Mouse (Mus musculus) MEL (cell line): ENCODE measurements around the gene Heatr5a. TPM values are rescaled to one million over a fixed set of nuclear protein-coding genes. Genes with fewer than 3 reads are reported as not detected.

Source experiments
- DNase-seq: peaks from one replicate; pipeline ENCODE4 v3.0.0; 2011; ENCODE audit warnings: low read depth, low spot score
- H3K27ac ChIP-seq: 2 replicates; pipeline ENCODE4 v1.5.1; 2012; ENCODE audit warnings: low read depth, mild to moderate bottlenecking, control low read depth, low read length, moderate library complexity; ENCODE audit not compliant: control insufficient read depth
- H3K27me3 ChIP-seq, 2 experiments: fragments of 150-350 bp in 1 of 2; sonication (generic) in 1 of 2; 2 replicates each; pipeline ENCODE4 v1.6.1; 2012; ENCODE audit warnings: low read length in 2 of 2, mild to moderate bottlenecking in 2 of 2, improper control_type of control experiment in 1 of 2, moderate library complexity in 1 of 2; ENCODE audit not compliant: insufficient read depth in 2 of 2, control insufficient read depth in 1 of 2
- H3K36me3 ChIP-seq, 2 experiments: 2 replicates each; pipeline ENCODE4 v1.6.1; 2012 to 2014; ENCODE audit warnings: low read length in 2 of 2, improper control_type of control experiment in 1 of 2, inconsistent platforms in 1 of 2, mild to moderate bottlenecking in 1 of 2; ENCODE audit not compliant: insufficient read depth in 2 of 2, control insufficient read depth in 1 of 2
- H3K4me1 ChIP-seq, 2 experiments: fragments of 150-350 bp in 1 of 2; sonication (generic) in 1 of 2; 2 replicates each; pipeline ENCODE4 v1.6.1; 2012; ENCODE audit warnings: low read length in 2 of 2, improper control_type of control experiment in 1 of 2, mild to moderate bottlenecking in 1 of 2; ENCODE audit not compliant: insufficient read depth in 2 of 2, control insufficient read depth in 1 of 2
- H3K4me3 ChIP-seq, 2 experiments: fragments of 150-350 bp in 1 of 2; sonication (generic) in 1 of 2; 2 replicates each; pipeline ENCODE4 v1.5.1; 2012; ENCODE audit warnings: low read depth in 2 of 2, low read length in 2 of 2, mild to moderate bottlenecking in 2 of 2, moderate library complexity in 2 of 2, control low read depth in 1 of 2, improper control_type of control experiment in 1 of 2; ENCODE audit not compliant: control insufficient read depth in 1 of 2, insufficient read depth in 1 of 2
- H3K79me2 ChIP-seq: 2 replicates; pipeline ENCODE4 v1.6.1; 2012; ENCODE audit warnings: mild to moderate bottlenecking, low read length, moderate library complexity; ENCODE audit not compliant: control insufficient read depth, poor library complexity, insufficient read depth
- H3K9ac ChIP-seq: 2 replicates; pipeline ENCODE4 v1.6.1; 2012; ENCODE audit warnings: low read depth, mild to moderate bottlenecking, control low read depth, low read length, moderate library complexity; ENCODE audit not compliant: control insufficient read depth, poor library complexity, severe bottlenecking
- H3K9me3 ChIP-seq: fragments of 150-350 bp; sonication (generic); replicated peaks from 2 replicates; pipeline ENCODE4 v1.6.1; 2012; ENCODE audit warnings: mild to moderate bottlenecking, low read length, improper control_type of control experiment, moderate library complexity; ENCODE audit not compliant: insufficient read depth
- BHLHE40 ChIP-seq: IDR thresholded peaks from 2 replicates; pipeline ENCODE4 v1.6.1; 2012; ENCODE audit warnings: low read depth, mild to moderate bottlenecking, inconsistent platforms, low read length, improper control_type of control experiment, borderline replicate concordance
- CHD1 ChIP-seq: IDR thresholded peaks from 2 replicates; pipeline ENCODE4 v1.6.1; 2012; ENCODE audit warnings: low read depth, mild to moderate bottlenecking, inconsistent platforms, low read length, improper control_type of control experiment
- CTCF ChIP-seq, 3 experiments: IDR thresholded peaks in 2 of 3; conservative IDR thresholded peaks in 1 of 3; 2 replicates each; pipeline ENCODE4 v1.5.1; 2011 to 2012; ENCODE audit warnings: low read length in 3 of 3, low read depth in 2 of 3, mild to moderate bottlenecking in 2 of 3, improper control_type of control experiment in 1 of 3, inconsistent platforms in 1 of 3, mixed read lengths in 1 of 3, moderate library complexity in 1 of 3; ENCODE audit not compliant: control insufficient read depth in 1 of 3, insufficient read depth in 1 of 3, poor library complexity in 1 of 3, severe bottlenecking in 1 of 3
- E2F4 ChIP-seq: IDR thresholded peaks from 2 replicates; pipeline ENCODE4 v1.6.1; 2011; ENCODE audit warnings: low read depth, low read length, improper control_type of control experiment, borderline replicate concordance
- EP300 ChIP-seq, 2 experiments: IDR thresholded peaks; 2 replicates each; pipeline ENCODE4 v1.6.1; 2011; ENCODE audit warnings: improper control_type of control experiment in 2 of 2, low read length in 2 of 2, low read depth in 1 of 2, mild to moderate bottlenecking in 1 of 2
- MAX ChIP-seq: IDR thresholded peaks from 2 replicates; pipeline ENCODE4 v1.6.1; 2011; ENCODE audit warnings: low read length, improper control_type of control experiment
- MAZ ChIP-seq: IDR thresholded peaks from 2 replicates; pipeline ENCODE4 v1.6.1; 2012; ENCODE audit warnings: low read depth, mild to moderate bottlenecking, inconsistent platforms, low read length, improper control_type of control experiment
- MXI1 ChIP-seq: IDR thresholded peaks from 2 replicates; pipeline ENCODE4 v1.6.1; 2011; ENCODE audit warnings: mild to moderate bottlenecking, low read depth, low read length, improper control_type of control experiment
- MYB ChIP-seq: IDR thresholded peaks from 2 replicates; pipeline ENCODE4 v1.6.1; 2011; ENCODE audit warnings: mild to moderate bottlenecking, low read depth, low read length, improper control_type of control experiment
- MYC ChIP-seq: IDR thresholded peaks from 2 replicates; pipeline ENCODE4 v1.6.1; 2011; ENCODE audit warnings: low read depth, mild to moderate bottlenecking, low read length, improper control_type of control experiment, moderate library complexity
- NRF1 ChIP-seq: IDR thresholded peaks from 2 replicates; pipeline ENCODE4 v1.6.1; 2014; ENCODE audit warnings: low read depth, mild to moderate bottlenecking, inconsistent platforms, low read length, improper control_type of control experiment, moderate library complexity; ENCODE audit not compliant: poor library complexity, insufficient read depth, severe bottlenecking
- POLR2AphosphoS2 ChIP-seq: IDR thresholded peaks from 2 replicates; pipeline ENCODE4 v1.6.1; 2011; ENCODE audit warnings: low read length, improper control_type of control experiment
- POLR2AphosphoS5 ChIP-seq: IDR thresholded peaks from 2 replicates; pipeline ENCODE4 v1.6.1; 2012; ENCODE audit warnings: low read depth, borderline replicate concordance, mild to moderate bottlenecking, inconsistent platforms, low read length, moderate library complexity, mixed read lengths
- RAD21 ChIP-seq: IDR thresholded peaks from 2 replicates; pipeline ENCODE4 v1.6.1; 2011; ENCODE audit warnings: mild to moderate bottlenecking, low read depth, low read length, improper control_type of control experiment
- RCOR1 ChIP-seq: IDR thresholded peaks from 2 replicates; pipeline ENCODE4 v1.6.1; 2012; ENCODE audit warnings: low read depth, mild to moderate bottlenecking, inconsistent platforms, low read length, improper control_type of control experiment
- SIN3A ChIP-seq: IDR thresholded peaks from 2 replicates; pipeline ENCODE4 v1.6.1; 2012; ENCODE audit warnings: low read length, improper control_type of control experiment, inconsistent platforms
- SMC3 ChIP-seq: IDR thresholded peaks from 2 replicates; pipeline ENCODE4 v1.6.1; 2011; ENCODE audit warnings: low read depth, low read length, improper control_type of control experiment
- TBP ChIP-seq: IDR thresholded peaks from 2 replicates; pipeline ENCODE4 v1.8.0; 2011; ENCODE audit warnings: low read depth, low read length, improper control_type of control experiment
- UBTF ChIP-seq: IDR thresholded peaks from 2 replicates; pipeline ENCODE4 v1.6.1; 2012; ENCODE audit warnings: low read depth, mild to moderate bottlenecking, inconsistent platforms, low read length, improper control_type of control experiment, moderate library complexity, borderline replicate concordance; ENCODE audit not compliant: insufficient read depth
- ZC3H11A ChIP-seq: IDR thresholded peaks from 2 replicates; pipeline ENCODE4 v1.6.1; 2012; ENCODE audit warnings: low read depth, mild to moderate bottlenecking, inconsistent platforms, low read length, improper control_type of control experiment
- ZNF384 ChIP-seq: IDR thresholded peaks from 2 replicates; pipeline ENCODE4 v1.6.1; 2012; ENCODE audit warnings: low read depth, mild to moderate bottlenecking, inconsistent platforms, low read length, improper control_type of control experiment
- polyA plus RNA-seq, 2 experiments: library from polyadenylated mRNA; stranded (reverse) in 1 of 2; unstranded in 1 of 2; fragments of >175 nt in 1 of 2; fragments of >200 nt in 1 of 2; gene quantifications; 2 replicates each; pipeline versions ENCODE4 v1.2.1 to v1.2.4; 2012; ENCODE audit warnings: low replicate concordance in 2 of 2, low read depth in 1 of 2; ENCODE audit not compliant: insufficient read length in 2 of 2, insufficient read depth in 1 of 2, missing spikeins in 1 of 2
- total RNA-seq: library from RNA; depleted of rRNA; stranded (reverse); fragments of 300-350 nt; gene quantifications from 2 replicates; pipeline ENCODE4 v1.2.3, GENCODE M21; 2012

The Heatr5a gene
- total and polyA plus RNA-seq, 3 experiments: 41.2 to 70.5 (median 70.4) TPM

GRCm38 (mm10) chr12:51970352-51971069 is 610 bp downstream of the Heatr5a start (continued):
- no peak for TF ChIP-seq NRF1
- TF ChIP-seq RAD21: no peak
- peak; percentile 45; the same call in 1 of the 2 replicates for TF ChIP-seq POLR2AphosphoS5
- no peak for TF ChIP-seq CTCF (IDR thresholded peaks at IDR 0.05 in 2 of 3, conservative IDR thresholded peaks at IDR 0.05 in 1 of 3; ENCODE audit: control insufficient read depth in 1 of 3, insufficient read depth in 1 of 3, low read depth in 2 of 3, low read length in 3 of 3, poor library complexity in 1 of 3, severe bottlenecking in 1 of 3)
- no peak for TF ChIP-seq ZC3H11A
- peak; percentile 89 for TF ChIP-seq SIN3A
- TF ChIP-seq UBTF: peak; percentile 18; the same call in 1 of the 2 replicates
- peak; percentile 74 for TF ChIP-seq TBP
- no peak for TF ChIP-seq SMC3

- H3K9ac ChIP-seq: peak overlapping the region; percentile 100
- TF ChIP-seq RAD21 (no peak), SMC3 (no peak), BHLHE40 (no peak), SIN3A (no peak), ZNF384 (peak; percentile 84; the same call in 1 of the 2 replicates), POLR2AphosphoS2 (no peak), EP300 (IDR thresholded peaks at IDR 0.05; ENCODE audit: low read depth in 1 of 2, low read length in 2 of 2) (no peak), MAX (peak; percentile 5; the same call in 1 of the 2 replicates), RCOR1 (no peak), MYB (no peak), E2F4 (peak; percentile 49; the same call in 1 of the 2 replicates), MYC (0 out of 2 replicates have a peak, but pooled peaks have one; percentile 20), CHD1 (no peak), TBP (0 out of 2 replicates have a peak, but pooled peaks have one; percentile 15), CTCF (IDR thresholded peaks at IDR 0.05 in 2 of 3, conservative IDR thresholded peaks at IDR 0.05 in 1 of 3; ENCODE audit: control insufficient read depth in 1 of 3, insufficient read depth in 1 of 3, low read depth in 2 of 3, low read length in 3 of 3, poor library complexity in 1 of 3, severe bottlenecking in 1 of 3) (no peak), MXI1 (no peak), MAZ (no peak)
- peak overlapping the region; percentile 94 to 95 for H3K4me3 ChIP-seq
- peaks cover 35% of the 10 kb centered on the region for H3K79me2 ChIP-seq
- H3K9me3 ChIP-seq: no peaks in the 10 kb centered on the region
- peaks cover 6 to 12% of the 10 kb centered on the region in 2 experiments for H3K4me1 ChIP-seq
- DNase-seq: peak; percentile 80
- H3K27me3 ChIP-seq: no peaks in the 10 kb centered on the region
- H3K27ac ChIP-seq: peak overlapping the region; percentile 98
- peaks cover 0 to 18% of the 10 kb centered on the region in 2 experiments; a peak in 3 of 4 replicates for H3K36me3 ChIP-seq
These were observed 1.2 kb downstream of the Heatr5a start for GRCm38 (mm10) chr12:51969876-51970275.
